Mouse (Mus musculus): Measurements from ENCODE around the gene Dlgap4. TPM values are rescaled to one million over a fixed set of nuclear protein-coding genes. Genes with fewer than 3 reads are reported as not detected.

Dlgap4 gene
- polyA plus RNA-seq, 1 experiment from 2014 or later: 121 TPM

GRCm38 (mm10) chr2:156705473-156705872 is 92.0 kb downstream of the Dlgap4 start:
- Histone ChIP-seq H3K9ac (ENCODE audit: low read length) (no peak overlapping the region), H3K4me2 (ENCODE audit: low read depth, severe bottlenecking) (no peak overlapping the region), H3K9me3 (ENCODE audit: control insufficient read depth, low read length) (no peaks in the 10 kb centered on the region), H3K27ac (replicated peaks; ENCODE audit: low read depth, low read length) (no peak overlapping the region), H3K36me3 (ENCODE audit: control insufficient read depth, insufficient read depth, low read length) (no peaks in the 10 kb centered on the region), H3K4me3 (ENCODE audit: low read depth, low read length) (no peak overlapping the region), H3K27me3 (ENCODE audit: control insufficient read depth, insufficient read depth, low read length) (no peaks in the 10 kb centered on the region), H3K4me1 (ENCODE audit: control insufficient read depth, insufficient read depth, low read length) (no peaks in the 10 kb centered on the region)
- DNase-seq (ENCODE audit: low spot score) (peak; percentile 94), ATAC-seq (ENCODE audit: insufficient number of reproducible peaks, low FRiP score, low TSS enrichment, low read depth) (no peak)
- WGBS: 21% methylated on average over 6 of the region's 6 CpGs

DNA sequence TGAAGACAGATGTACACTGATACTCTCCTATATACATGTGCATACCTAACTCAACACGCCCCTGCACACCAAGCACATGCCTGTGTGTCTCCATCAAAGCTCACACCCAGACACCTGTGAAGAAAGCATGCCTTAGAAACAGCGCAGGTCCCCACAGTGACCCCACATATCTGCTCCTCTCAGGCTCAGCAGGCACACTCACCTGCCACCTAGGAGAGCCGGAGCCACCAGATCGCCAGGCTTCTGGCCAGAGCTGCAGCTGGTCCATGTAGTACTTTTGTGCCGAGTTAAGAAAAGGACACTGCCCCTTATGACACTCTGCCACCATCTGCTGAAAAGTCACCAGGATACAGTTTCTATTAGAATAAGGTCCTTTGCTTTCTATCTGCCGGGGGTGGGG is 103.2 kb downstream of the Dlgap4 start:
- Histone ChIP-seq H3K9me3 (ENCODE audit: control insufficient read depth, low read length) (no peaks in the 10 kb centered on the region), H3K27ac (replicated peaks; ENCODE audit: low read depth, low read length) (no peak overlapping the region), H3K27me3 (ENCODE audit: control insufficient read depth, insufficient read depth, low read length) (no peaks in the 10 kb centered on the region), H3K4me3 (ENCODE audit: low read depth, low read length) (no peak overlapping the region), H3K4me2 (ENCODE audit: low read depth, severe bottlenecking) (no peak overlapping the region), H3K36me3 (ENCODE audit: control insufficient read depth, insufficient read depth, low read length) (no peaks in the 10 kb centered on the region), H3K4me1 (ENCODE audit: control insufficient read depth, insufficient read depth, low read length) (peaks cover 17% of the 10 kb centered on the region), H3K9ac (ENCODE audit: low read length) (no peak overlapping the region)
- WGBS: 80% methylated on average over 6 of the region's 6 CpGs
- no peak for DNase-seq (ENCODE audit: low spot score)
- ATAC-seq (ENCODE audit: insufficient number of reproducible peaks, low FRiP score, low TSS enrichment, low read depth): no peak

DNA sequence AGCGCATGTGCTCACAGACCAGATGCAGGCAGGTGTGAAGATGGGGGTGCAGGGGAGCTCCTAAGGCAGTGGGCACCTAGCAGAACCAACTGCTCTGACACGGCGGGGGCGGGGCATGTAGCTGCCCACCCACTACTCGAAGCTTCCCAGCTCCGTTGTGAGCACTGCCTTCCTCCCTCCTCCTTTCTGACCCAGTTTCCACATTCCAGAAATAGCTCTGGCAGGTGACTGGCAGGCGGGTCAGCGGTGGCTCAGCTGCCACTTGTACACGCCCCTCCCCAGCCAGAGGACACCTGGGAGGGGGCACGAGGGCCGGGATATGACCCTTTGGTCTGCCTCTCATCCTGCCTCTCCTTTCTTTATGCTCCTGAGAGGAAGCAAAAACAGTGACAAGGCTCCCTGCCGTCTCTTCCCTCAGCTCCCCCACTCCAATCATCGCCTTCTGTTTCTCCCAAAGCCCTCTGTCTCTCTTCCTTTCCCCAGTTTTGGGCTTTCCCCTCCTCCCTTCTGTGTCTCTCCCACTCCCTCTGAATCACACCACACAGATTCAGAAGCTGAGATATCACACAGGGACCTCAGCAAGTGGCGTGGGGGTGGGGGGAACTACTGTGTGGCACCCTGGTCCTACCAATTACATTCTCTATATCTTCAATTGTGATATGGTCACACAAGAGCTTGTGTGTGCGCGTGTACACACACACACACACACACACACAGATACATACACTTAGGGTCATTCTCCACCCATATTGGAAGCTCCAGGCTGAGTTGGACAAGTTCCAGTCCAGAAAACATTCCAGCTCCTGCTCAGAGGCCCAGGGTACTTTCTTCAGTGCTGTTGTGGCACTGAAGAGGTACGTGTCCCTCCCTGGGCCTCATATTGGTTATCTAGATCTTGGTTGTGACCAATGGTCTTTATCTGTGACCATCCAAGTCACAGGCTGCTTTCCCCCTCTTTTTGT is 104.1 kb downstream of the Dlgap4 start:
- no peak for ATAC-seq (ENCODE audit: insufficient number of reproducible peaks, low FRiP score, low TSS enrichment, low read depth)
- H3K27ac ChIP-seq (replicated peaks; ENCODE audit: low read depth, low read length): no peak overlapping the region
- WGBS: 23% methylated on average over 17 of the region's 17 CpGs

GRCm38 (mm10) chr2:156718793-156719192 is 105.3 kb downstream of the Dlgap4 start:
- Histone ChIP-seq H3K9ac (ENCODE audit: low read length) (no peak overlapping the region), H3K9me3 (ENCODE audit: control insufficient read depth, low read length) (no peaks in the 10 kb centered on the region), H3K27me3 (ENCODE audit: control insufficient read depth, insufficient read depth, low read length) (no peaks in the 10 kb centered on the region), H3K36me3 (ENCODE audit: control insufficient read depth, insufficient read depth, low read length) (no peaks in the 10 kb centered on the region), H3K27ac (replicated peaks; ENCODE audit: low read depth, low read length) (no peak overlapping the region), H3K4me1 (ENCODE audit: control insufficient read depth, insufficient read depth, low read length) (peaks cover 21% of the 10 kb centered on the region), H3K4me3 (ENCODE audit: low read depth, low read length) (no peak overlapping the region), H3K4me2 (ENCODE audit: low read depth, severe bottlenecking) (no peak overlapping the region)
- DNase-seq (ENCODE audit: low spot score) (no peak), ATAC-seq (ENCODE audit: insufficient number of reproducible peaks, low FRiP score, low TSS enrichment, low read depth) (no peak)
- 75% methylated on average over 5 of the region's 5 CpGs for whole genome bisulfite sequencing

More for the DNA sequence above, 104.1 kb downstream of the Dlgap4 start:
- Histone ChIP-seq H3K4me3 (ENCODE audit: low read depth, low read length) (no peak overlapping the region), H3K9me3 (ENCODE audit: control insufficient read depth, low read length) (no peaks in the 10 kb centered on the region), H3K36me3 (ENCODE audit: control insufficient read depth, insufficient read depth, low read length) (no peaks in the 10 kb centered on the region), H3K27me3 (ENCODE audit: control insufficient read depth, insufficient read depth, low read length) (no peaks in the 10 kb centered on the region), H3K4me2 (ENCODE audit: low read depth, severe bottlenecking) (peak overlapping the region; percentile 34), H3K9ac (ENCODE audit: low read length) (no peak overlapping the region), H3K4me1 (ENCODE audit: control insufficient read depth, insufficient read depth, low read length) (peaks cover 18% of the 10 kb centered on the region)
- peak; percentile 62 for DNase-seq (ENCODE audit: low spot score)

DNA sequence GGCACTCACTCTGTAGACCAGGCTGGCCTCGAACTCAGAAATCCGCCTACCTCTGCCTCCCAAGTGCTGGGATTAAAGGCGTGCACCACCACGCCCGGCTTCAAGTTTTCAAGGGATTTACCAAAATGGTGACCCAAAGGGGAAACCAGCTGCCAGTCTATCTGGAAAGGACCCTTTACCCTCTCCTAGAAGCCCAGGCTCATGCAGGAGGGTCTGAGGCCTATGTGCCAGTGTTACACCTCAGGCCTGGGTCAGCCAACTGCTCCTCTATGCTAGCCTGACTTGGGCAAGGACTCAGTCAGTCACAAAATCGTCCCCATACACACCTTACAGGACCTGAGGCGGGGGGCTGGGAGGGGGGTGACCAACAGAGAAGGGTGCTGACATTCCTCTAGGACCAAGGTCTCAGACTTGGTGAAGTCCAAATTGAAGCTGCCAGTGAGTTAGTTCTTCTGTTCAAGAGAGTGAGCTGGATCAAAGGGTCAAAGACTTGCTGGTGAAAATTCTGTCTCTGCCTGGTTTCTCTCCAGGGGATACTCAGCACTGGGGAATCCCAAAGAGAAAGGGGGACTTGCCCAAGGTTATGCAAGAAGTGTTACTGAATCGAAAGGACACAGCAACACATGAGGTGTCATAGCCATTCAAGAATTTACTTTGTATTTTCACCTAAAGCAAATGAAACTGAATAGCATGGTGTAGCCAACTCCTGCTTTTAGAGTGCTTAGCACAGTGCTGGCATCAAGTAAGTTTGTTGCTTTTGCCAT is 106.2 kb downstream of the Dlgap4 start:
- Histone ChIP-seq H3K4me3 (ENCODE audit: low read depth, low read length) (peak overlapping the region; percentile 54), H3K27ac (replicated peaks; ENCODE audit: low read depth, low read length) (0 out of 2 replicates have a peak overlapping the region, but pooled peaks have one; percentile 1), H3K4me2 (ENCODE audit: low read depth, severe bottlenecking) (peak overlapping the region; percentile 56), H3K4me1 (ENCODE audit: control insufficient read depth, insufficient read depth, low read length) (peaks cover 21% of the 10 kb centered on the region), H3K9ac (ENCODE audit: low read length) (peak overlapping the region; percentile 94), H3K9me3 (ENCODE audit: control insufficient read depth, low read length) (no peaks in the 10 kb centered on the region), H3K36me3 (ENCODE audit: control insufficient read depth, insufficient read depth, low read length) (no peaks in the 10 kb centered on the region), H3K27me3 (ENCODE audit: control insufficient read depth, insufficient read depth, low read length) (no peaks in the 10 kb centered on the region)
- ATAC-seq (ENCODE audit: insufficient number of reproducible peaks, low FRiP score, low TSS enrichment, low read depth) (no peak), DNase-seq (ENCODE audit: low spot score) (no peak)
- WGBS: 89% methylated on average over 8 of the region's 8 CpGs

DNA sequence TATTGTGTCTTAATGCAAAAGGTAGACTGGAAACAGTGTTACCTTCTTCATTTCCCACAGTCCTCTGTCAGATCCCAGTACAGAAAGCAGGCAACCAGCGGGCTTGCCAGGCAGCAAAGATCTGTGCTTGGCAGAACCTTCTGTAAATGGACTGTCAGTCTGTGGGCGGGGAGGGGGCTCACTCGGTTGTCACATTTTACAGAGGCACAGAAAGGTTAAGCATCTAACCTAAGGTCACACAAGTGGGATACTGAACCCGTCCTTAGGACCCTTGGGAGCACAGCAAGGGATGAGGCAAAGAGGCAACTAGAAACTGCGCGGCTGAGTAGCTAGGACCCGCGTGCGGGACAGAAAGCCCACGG is 106.8 kb downstream of the Dlgap4 start:
- peak overlapping the region; percentile 1; the same call in 1 of the 2 replicates for H3K27ac ChIP-seq (replicated peaks; ENCODE audit: low read depth, low read length)
- 5% methylated on average over 10 of the region's 10 CpGs for WGBS

DNA sequence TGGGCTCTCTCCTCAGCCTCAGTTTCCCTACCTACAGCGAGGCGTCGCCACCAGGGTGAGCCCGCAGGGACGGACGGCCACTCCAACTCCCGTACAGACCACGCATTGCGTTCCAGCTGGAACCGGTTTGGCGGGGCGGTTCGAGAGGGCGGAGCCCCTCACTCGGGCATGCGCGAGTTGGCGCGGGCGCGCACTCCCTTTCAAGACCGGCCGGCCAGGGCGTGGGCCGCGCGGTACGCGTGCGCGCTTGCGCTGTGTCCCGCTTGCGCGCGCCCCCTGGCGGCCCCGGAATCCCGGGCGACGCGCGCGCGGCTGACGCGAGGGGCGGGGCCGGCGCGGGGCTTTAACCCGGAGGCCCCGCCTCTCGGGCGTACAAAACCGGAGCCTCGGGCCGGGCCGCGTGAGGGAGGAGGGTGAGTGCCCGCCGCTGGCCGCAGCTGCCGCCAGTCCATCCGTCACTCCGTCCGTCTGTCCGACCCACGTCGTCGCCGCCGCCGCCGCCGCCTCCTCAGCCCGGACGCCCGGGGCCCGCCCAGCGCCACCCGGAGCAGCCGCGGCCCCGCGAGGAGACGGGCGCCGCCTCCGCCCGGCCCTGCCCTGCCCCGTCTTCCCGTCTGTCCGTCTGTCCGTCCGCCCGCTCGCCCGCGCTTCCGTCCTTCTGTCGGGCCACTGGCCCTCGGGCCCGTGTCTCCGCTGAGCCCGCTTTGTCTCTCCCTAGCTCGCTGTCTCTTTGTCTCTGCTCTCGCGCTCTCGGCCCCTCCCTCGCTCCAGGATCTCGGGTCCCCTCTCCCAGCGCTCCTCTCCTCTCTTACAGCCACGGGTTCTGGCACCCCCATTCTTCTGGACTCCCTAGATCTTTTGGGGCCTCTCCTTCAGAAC is 107.4 kb downstream of the Dlgap4 start:
- Histone ChIP-seq H3K4me1 (ENCODE audit: control insufficient read depth, insufficient read depth, low read length) (peaks cover 21% of the 10 kb centered on the region), H3K4me2 (ENCODE audit: low read depth, severe bottlenecking) (peak overlapping the region; percentile 56), H3K36me3 (ENCODE audit: control insufficient read depth, insufficient read depth, low read length) (no peaks in the 10 kb centered on the region), H3K27me3 (ENCODE audit: control insufficient read depth, insufficient read depth, low read length) (no peaks in the 10 kb centered on the region), H3K9ac (ENCODE audit: low read length) (peak overlapping the region; percentile 94), H3K27ac (replicated peaks; ENCODE audit: low read depth, low read length) (peak overlapping the region; percentile 59), H3K4me3 (ENCODE audit: low read depth, low read length) (peak overlapping the region; percentile 54), H3K9me3 (ENCODE audit: control insufficient read depth, low read length) (no peaks in the 10 kb centered on the region)
- DNase-seq (ENCODE audit: low spot score) (peak; percentile 95), ATAC-seq (ENCODE audit: insufficient number of reproducible peaks, low FRiP score, low TSS enrichment, low read depth) (peak; percentile 91)
- under 1% methylated on average over 86 of the region's 114 CpGs for WGBS

More for the DNA sequence above, 106.8 kb downstream of the Dlgap4 start:
- Histone ChIP-seq H3K4me2 (ENCODE audit: low read depth, severe bottlenecking) (peak overlapping the region; percentile 56), H3K9ac (ENCODE audit: low read length) (peak overlapping the region; percentile 94), H3K4me3 (ENCODE audit: low read depth, low read length) (peak overlapping the region; percentile 54), H3K27me3 (ENCODE audit: control insufficient read depth, insufficient read depth, low read length) (no peaks in the 10 kb centered on the region), H3K36me3 (ENCODE audit: control insufficient read depth, insufficient read depth, low read length) (no peaks in the 10 kb centered on the region), H3K4me1 (ENCODE audit: control insufficient read depth, insufficient read depth, low read length) (peaks cover 21% of the 10 kb centered on the region), H3K9me3 (ENCODE audit: control insufficient read depth, low read length) (no peaks in the 10 kb centered on the region)
- DNase-seq (ENCODE audit: low spot score) (no peak), ATAC-seq (ENCODE audit: insufficient number of reproducible peaks, low FRiP score, low TSS enrichment, low read depth) (0 out of 2 replicates have a peak, but pooled peaks have one; percentile 0)

Measured in limb, embryonic 11.5 days (tissue).